Mouse (Mus musculus): ENCODE measurements around the gene Angptl4. TPM values are rescaled to one million over a fixed set of nuclear protein-coding genes. Genes with fewer than 3 reads are reported as not detected.

Angptl4 gene
- total and polyA plus RNA-seq, 2 experiments, result 28.1 to 142 TPM

DNA sequence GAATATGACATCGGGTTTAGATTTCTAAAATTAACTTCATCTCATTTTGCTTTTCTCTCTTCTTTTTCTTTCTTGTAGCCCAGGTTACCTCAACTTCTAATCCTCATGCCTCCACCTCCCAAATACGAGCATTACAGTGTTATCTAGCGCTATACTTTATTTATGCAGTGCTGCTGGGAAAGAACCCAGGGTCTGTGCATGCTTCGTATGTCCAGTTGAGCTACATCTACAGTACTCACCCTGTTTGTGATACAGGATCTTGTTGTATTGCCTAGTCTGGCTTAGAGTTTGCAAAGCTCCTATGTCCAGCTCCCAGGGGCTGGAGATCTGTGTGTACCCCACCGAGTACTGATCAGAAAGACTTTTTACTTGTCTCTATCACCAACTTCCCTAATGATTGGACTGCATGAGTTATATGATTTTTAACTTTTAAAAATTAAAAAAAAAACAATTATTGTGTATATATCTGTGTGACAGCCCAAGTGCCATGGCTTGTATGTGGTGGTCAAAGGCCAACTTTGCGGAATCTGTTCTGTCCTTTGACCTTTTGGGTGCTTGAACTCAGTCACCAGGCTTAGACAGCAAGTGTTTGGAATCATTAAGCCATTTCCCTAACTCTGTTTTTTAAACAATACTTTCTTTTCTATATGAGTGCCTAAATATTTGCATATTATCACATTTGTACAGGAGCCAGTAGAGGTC lies 7.6 kb downstream of the Angptl4 start:
- 58% methylated on average over 6 of the region's 6 CpGs for WGBS
- Histone ChIP-seq H3K27ac (replicated peaks; ENCODE audit: insufficient read depth, low read depth, low read length) (peak overlapping the region; percentile 91), H3K9ac (ENCODE audit: low read depth, low read length) (peak overlapping the region; percentile 33; the same call in 1 of the 2 replicates)

GRCm38 (mm10) chr17:33773426-33773825 lies 8.2 kb downstream of the Angptl4 start:
- H3K4me1 ChIP-seq (ENCODE audit: control insufficient read depth, insufficient read depth, low read length), result peaks cover 35% of the 10 kb centered on the region
- no peak overlapping the region for H3K9ac ChIP-seq (ENCODE audit: low read depth, low read length)
- peak overlapping the region; percentile 42 for H3K27ac ChIP-seq (replicated peaks; ENCODE audit: insufficient read depth, low read depth, low read length)
- peaks cover 37% of the 10 kb centered on the region for H3K36me3 ChIP-seq (ENCODE audit: control insufficient read depth, insufficient read depth, low read length)
- 24% methylated on average over 6 of the region's 6 CpGs for WGBS
- no peaks in the 10 kb centered on the region for H3K27me3 ChIP-seq (ENCODE audit: control insufficient read depth, insufficient read depth, low read length)
- peak; percentile 96 for DNase-seq (ENCODE audit: extremely low read depth, low read depth, low spot score)
- no peak for TF ChIP-seq CTCF (IDR thresholded peaks at IDR 0.05; ENCODE audit: low read depth, low read length)
- no peak for TF ChIP-seq POLR2A (IDR thresholded peaks at IDR 0.05; ENCODE audit: extremely low read depth, insufficient read depth, low read length)
- no peak overlapping the region for H3K4me3 ChIP-seq (ENCODE audit: insufficient read depth, low read depth, low read length)
- H3K79me2 ChIP-seq (ENCODE audit: control insufficient read depth, insufficient read depth, low read length), result no peaks in the 10 kb centered on the region

More for the DNA sequence above, 7.6 kb downstream of the Angptl4 start:
- Histone ChIP-seq H3K27me3 (ENCODE audit: control insufficient read depth, insufficient read depth, low read length) (no peaks in the 10 kb centered on the region), H3K36me3 (ENCODE audit: control insufficient read depth, insufficient read depth, low read length) (peaks cover 43% of the 10 kb centered on the region), H3K4me1 (ENCODE audit: control insufficient read depth, insufficient read depth, low read length) (peaks cover 40% of the 10 kb centered on the region), H3K4me3 (ENCODE audit: insufficient read depth, low read depth, low read length) (no peak overlapping the region), H3K79me2 (ENCODE audit: control insufficient read depth, insufficient read depth, low read length) (no peaks in the 10 kb centered on the region; the same call in 1 of the 2 replicates)
- DNase-seq (ENCODE audit: extremely low read depth, low read depth, low spot score), result peak; percentile 88
- TF ChIP-seq CTCF (IDR thresholded peaks at IDR 0.05; ENCODE audit: low read depth, low read length) (no peak), POLR2A (IDR thresholded peaks at IDR 0.05; ENCODE audit: extremely low read depth, insufficient read depth, low read length) (no peak)

DNA sequence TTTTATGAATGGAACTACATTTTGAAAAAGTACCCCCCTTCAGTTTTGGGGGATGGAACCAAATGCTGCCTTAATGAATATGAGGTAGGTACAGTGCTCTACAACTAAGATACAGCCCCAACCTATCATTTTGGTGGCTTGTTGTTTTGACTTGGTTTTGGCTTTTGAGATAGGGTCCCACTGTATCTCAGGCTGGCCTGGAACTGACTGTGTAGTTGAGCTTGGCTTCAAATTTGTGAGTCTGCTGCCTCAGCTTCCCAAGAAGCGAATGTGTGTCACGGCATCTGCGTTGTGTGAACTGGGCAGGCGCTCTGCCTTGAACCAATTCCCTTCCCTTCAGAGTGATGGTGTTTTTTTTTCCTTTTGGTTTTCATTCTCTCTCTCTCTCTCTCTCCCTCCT lies 10.0 kb downstream of the Angptl4 start:
- Histone ChIP-seq H3K27ac (replicated peaks; ENCODE audit: insufficient read depth, low read depth, low read length) (no peak overlapping the region), H3K4me1 (ENCODE audit: control insufficient read depth, insufficient read depth, low read length) (peaks cover 21% of the 10 kb centered on the region), H3K9ac (ENCODE audit: low read depth, low read length) (no peak overlapping the region), H3K27me3 (ENCODE audit: control insufficient read depth, insufficient read depth, low read length) (no peaks in the 10 kb centered on the region), H3K36me3 (ENCODE audit: control insufficient read depth, insufficient read depth, low read length) (peaks cover 19% of the 10 kb centered on the region), H3K79me2 (ENCODE audit: control insufficient read depth, insufficient read depth, low read length) (no peaks in the 10 kb centered on the region), H3K4me3 (ENCODE audit: insufficient read depth, low read depth, low read length) (no peak overlapping the region)
- WGBS, result over 99% methylated on average over 4 of the region's 4 CpGs
- no peak for TF ChIP-seq POLR2A (IDR thresholded peaks at IDR 0.05; ENCODE audit: extremely low read depth, insufficient read depth, low read length)
- TF ChIP-seq CTCF (IDR thresholded peaks at IDR 0.05; ENCODE audit: low read depth, low read length), result no peak
- DNase-seq (ENCODE audit: extremely low read depth, low read depth, low spot score), result no peak

DNA sequence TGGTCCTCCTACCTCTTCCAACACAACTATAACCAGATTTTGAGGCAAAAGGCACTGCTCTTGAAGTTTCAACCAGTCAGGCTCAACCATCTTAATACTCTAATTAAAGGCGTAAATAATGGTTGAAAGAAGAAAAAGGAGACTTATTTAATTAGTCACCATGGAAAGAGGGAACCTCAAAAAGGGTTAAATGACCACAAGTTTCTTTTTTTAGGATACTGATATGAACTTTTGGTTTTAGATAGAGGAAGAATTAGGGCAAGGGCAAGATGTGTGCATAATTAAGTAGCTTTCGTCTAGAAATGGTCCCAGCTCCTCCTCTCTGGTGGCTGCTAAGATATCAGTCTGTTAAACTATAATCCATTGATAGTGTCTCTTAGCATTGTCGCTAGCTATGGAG lies 15.2 kb downstream of the Angptl4 start:
- 71% methylated on average over 3 of the region's 3 CpGs for WGBS
- H3K27me3 ChIP-seq (ENCODE audit: control insufficient read depth, insufficient read depth, low read length), result no peaks in the 10 kb centered on the region
- no peak for TF ChIP-seq CTCF (IDR thresholded peaks at IDR 0.05; ENCODE audit: low read depth, low read length)
- TF ChIP-seq POLR2A (IDR thresholded peaks at IDR 0.05; ENCODE audit: extremely low read depth, insufficient read depth, low read length), result no peak
- H3K27ac ChIP-seq (replicated peaks; ENCODE audit: insufficient read depth, low read depth, low read length), result no peak overlapping the region
- H3K36me3 ChIP-seq (ENCODE audit: control insufficient read depth, insufficient read depth, low read length), result no peaks in the 10 kb centered on the region
- H3K4me3 ChIP-seq (ENCODE audit: insufficient read depth, low read depth, low read length), result no peak overlapping the region
- no peaks in the 10 kb centered on the region for H3K79me2 ChIP-seq (ENCODE audit: control insufficient read depth, insufficient read depth, low read length)
- H3K9ac ChIP-seq (ENCODE audit: low read depth, low read length), result no peak overlapping the region
- DNase-seq (ENCODE audit: extremely low read depth, low read depth, low spot score), result no peak
- H3K4me1 ChIP-seq (ENCODE audit: control insufficient read depth, insufficient read depth, low read length), result no peaks in the 10 kb centered on the region

DNA sequence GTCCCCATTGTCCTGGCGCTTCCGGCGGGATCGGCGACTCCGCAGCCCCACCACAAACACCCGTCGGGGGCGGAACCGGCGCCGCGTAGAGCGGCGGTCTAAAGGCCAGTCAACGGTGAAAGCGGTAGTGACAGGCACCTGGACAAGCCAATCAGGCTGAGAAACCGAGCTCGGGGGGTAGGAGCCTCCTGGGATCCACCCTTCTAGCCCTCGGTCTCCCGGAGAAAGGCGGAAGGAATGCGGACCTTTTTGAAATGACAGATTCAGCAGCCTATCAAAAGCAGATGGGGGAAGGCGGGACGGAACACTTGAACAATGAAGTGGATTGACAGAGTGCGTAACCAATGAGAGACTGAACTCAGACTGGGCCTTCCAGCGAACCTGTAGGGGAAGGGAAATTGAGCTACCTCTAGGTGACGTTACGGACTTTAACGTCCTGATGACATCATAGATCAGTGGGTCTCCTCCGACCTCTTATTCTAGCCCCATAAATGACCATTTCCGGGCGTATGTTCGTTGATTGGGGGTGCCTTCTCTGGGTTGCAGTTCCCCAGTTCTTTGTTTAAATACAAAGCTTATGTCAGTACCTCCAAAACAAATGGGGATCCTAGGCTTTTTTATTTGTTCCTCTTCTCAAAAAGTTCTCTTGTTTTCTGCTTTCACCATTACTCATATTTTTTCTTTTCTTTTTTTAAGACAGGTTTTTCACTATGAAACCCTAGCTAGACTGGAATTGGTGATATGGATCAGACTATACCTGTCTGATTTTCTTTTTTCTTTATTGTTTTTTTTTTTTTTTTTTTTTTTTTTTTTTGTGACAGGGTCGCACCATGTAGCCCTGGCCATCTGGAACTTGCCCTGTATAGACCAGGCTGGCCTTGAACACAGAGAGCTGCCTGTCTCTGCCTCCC lies 21.1 kb downstream of the Angptl4 start, which contains the start of gene Rab11b:
Rab11b (minus strand) TSS at position 276 of the 911 bp plus-strand sequence.
- peak; percentile 100 for DNase-seq (ENCODE audit: extremely low read depth, low read depth, low spot score)
- peak within 1 kb of the TSS; percentile 95 for H3K4me3 ChIP-seq (ENCODE audit: insufficient read depth, low read depth, low read length)
- TF ChIP-seq CTCF (IDR thresholded peaks at IDR 0.05; ENCODE audit: low read depth, low read length) (no peak), POLR2A (IDR thresholded peaks at IDR 0.05; ENCODE audit: extremely low read depth, insufficient read depth, low read length) (no peak)
- no peaks in the 10 kb centered on the region for H3K36me3 ChIP-seq (ENCODE audit: control insufficient read depth, insufficient read depth, low read length)
- peak within 1 kb of the TSS; percentile 97 for H3K9ac ChIP-seq (ENCODE audit: low read depth, low read length)
- 1% methylated on average over 35 of the region's 35 CpGs for WGBS
- H3K79me2 ChIP-seq (ENCODE audit: control insufficient read depth, insufficient read depth, low read length), result peaks cover 32% of the 10 kb centered on the region
- peak within 1 kb of the TSS; percentile 100 for H3K27ac ChIP-seq (replicated peaks; ENCODE audit: insufficient read depth, low read depth, low read length)
- peaks cover 35% of the 10 kb centered on the region for H3K4me1 ChIP-seq (ENCODE audit: control insufficient read depth, insufficient read depth, low read length)
- no peaks in the 10 kb centered on the region for H3K27me3 ChIP-seq (ENCODE audit: control insufficient read depth, insufficient read depth, low read length)

Data from liver, adult 2 months (tissue).